Mouse (Mus musculus) left cerebral cortex, postnatal 25 days (tissue): ENCODE results near the gene Mxd1. TPM values are rescaled to one million over a fixed set of nuclear protein-coding genes. Genes with fewer than 3 reads are reported as not detected.

Experiments used
- DNase-seq, 2 experiments: peaks; one replicate each; pipeline ENCODE4 v3.0.0; 2022; ENCODE audit warnings: low spot score in 2 of 2, mixed read lengths in 1 of 2
- intact Hi-C: fragments of 180-260 bp; cut with DNase I; formaldehyde crosslinking; loops from one replicate; pipeline ENCODE4 v1.15.1; 2025
- total RNA-seq, 2 experiments: library from RNA; stranded (reverse); gene quantifications; 2 replicates each; pipeline ENCODE4 v1.2.3; 2021

Mxd1 gene
- total RNA-seq, 2 experiments from 2014 or later: 22.2 to 29.9 TPM

DNA sequence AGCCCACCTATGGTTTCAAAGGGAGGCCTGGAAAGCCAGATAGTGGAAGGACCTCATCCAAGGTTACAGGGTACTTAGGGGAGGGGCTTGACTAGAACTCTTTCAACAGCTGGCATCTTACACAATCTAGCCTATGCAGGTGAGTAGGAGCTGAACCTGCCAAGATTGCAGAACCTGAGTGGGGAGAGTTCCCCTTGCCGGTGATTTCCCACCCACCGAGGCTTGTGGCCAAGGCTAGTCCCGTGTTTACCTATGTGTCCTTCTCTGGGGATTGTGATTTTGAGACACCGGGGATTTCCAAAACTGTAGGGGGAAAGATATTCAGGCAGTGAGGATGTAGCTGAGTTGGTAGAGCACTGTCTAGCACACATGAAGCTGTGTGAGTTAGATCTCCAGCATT lies 53.7 kb downstream of the Mxd1 start:
- intact Hi-C loops: no loop called here
- no peak for DNase-seq

GRCm38 (mm10) chr6:86610714-86611113 lies 58.2 kb downstream of the Mxd1 start:
- peak in 1 of 2 experiments; percentile 45 for DNase-seq
- intact Hi-C loops: no loop called here

DNA sequence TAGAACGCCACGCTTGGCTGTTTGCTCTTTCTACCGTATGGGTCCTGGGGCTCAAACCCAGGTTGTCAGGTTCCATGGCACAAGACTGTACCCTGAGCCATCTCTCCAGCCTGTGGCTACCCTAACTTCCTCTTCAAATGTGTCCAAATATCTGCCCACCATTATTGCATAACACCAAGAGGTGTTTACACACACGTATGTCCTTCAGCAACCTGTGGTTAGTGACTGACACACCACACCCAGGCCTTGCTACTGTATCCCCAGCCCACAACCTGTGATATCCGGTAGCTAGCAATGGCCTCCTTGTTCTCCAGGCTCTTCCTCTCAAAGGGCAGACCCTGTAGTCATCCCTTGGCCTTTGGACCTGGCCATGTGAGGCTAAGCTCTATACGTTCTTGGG lies 59.7 kb downstream of the Mxd1 start:
- DNase-seq: no peak
- intact Hi-C loops: no loop called here

- intact Hi-C loops: no loop called here
- DNase-seq: no peak
Observed at GRCm38 (mm10) chr6:86607471-86607870, 61.5 kb downstream of the Mxd1 start.

GRCm38 (mm10) chr6:86606289-86606688 lies 62.7 kb downstream of the Mxd1 start:
- intact Hi-C loops: no loop called here

DNA sequence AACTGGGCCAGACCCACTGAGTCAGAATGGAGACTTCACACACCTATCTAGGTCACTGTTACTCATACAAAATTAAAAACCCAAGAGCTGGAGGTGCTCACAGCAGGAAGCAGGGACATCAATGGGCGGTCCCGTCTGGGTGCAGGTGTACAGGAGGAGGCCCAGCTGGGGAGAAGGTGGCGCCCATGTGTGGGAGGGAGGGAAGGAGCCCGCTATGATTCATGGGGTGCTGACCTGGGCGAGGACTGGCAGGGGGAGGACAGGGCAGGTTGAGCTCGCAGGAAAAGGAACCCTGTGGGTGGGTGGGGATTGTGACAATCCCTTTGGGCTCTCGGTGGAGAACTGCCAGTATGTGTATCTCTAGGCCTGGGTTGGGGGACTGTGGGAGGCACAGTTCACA lies 63.7 kb downstream of the Mxd1 start:
- intact Hi-C loops: no loop called here
- DNase-seq: no peak

More at GRCm38 (mm10) chr6:86606289-86606688, 62.7 kb downstream of the Mxd1 start:
- DNase-seq: no peak

DNA sequence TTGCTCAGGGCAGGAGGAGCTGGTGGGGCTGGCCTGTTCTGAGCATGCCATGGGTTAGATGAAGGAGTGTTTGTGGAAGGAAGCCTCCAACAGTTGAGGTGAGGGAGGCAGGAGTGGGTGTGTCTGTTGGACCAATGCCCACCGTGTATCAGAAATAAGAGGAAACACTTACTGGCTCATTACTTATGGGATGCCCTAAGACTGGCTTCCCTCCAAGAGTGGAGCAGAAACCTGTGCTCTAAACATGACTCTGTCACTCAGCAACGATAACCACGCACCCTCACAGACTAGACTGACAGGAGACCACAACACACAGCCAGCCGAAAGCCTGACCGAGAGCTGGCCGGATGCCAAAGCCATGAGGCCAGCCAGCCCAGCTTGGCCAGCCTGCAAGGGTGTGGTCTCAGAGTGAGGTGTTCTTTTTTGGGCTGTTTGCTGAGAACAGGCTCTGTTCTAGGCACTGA lies 69.0 kb downstream of the Mxd1 start:
- intact Hi-C loops: loop anchor here (5.0 kb wide), 1 partner anchor 37 kb away; no protein-coding TSS in a partner anchor
- DNase-seq: no peak

GRCm38 (mm10) chr6:86599197-86599596 lies 69.8 kb downstream of the Mxd1 start:
- intact Hi-C loops: loop anchor here (5.0 kb wide), 1 partner anchor 38 kb away; no protein-coding TSS in a partner anchor
- DNase-seq: peak; percentile 77 to 81

DNA sequence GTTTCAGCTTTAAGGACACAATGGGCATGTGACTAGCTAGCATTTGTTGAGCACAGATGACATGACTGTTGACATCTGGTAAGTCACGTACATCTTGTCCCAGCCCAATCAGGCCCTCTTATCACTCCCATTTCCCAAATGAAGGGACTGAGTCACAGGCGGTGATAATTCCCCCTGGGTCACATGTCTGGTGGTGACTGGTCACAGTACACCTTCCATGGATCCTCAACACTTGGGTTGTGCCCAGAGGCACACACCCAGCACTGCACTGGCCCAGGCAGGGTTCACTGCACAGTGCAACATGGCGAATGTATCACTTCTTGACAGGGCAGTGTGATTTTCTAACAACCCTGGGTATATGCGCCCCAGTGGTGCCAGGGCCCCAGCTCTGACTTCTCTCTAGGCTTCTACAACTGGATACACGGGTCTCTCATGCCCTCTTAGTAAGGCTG lies 70.2 kb downstream of the Mxd1 start:
- intact Hi-C loops: loop anchor here (5.0 kb wide), 1 partner anchor 39 kb away; no protein-coding TSS in a partner anchor
- DNase-seq: no peak

Other genes with a start within 250 kb of the Mxd1 start
- gene Gm44790, start 242.5 kb downstream of the Mxd1 start, total RNA-seq: not detected
- 10 to 100 TPM; 19.2 to 19.5 TPM for gene C87436, start 230.8 kb downstream of the Mxd1 start, total RNA-seq
- gene Pcbp1, start 142.8 kb downstream of the Mxd1 start, total RNA-seq: 100 to 1,000 TPM; 183 to 189 TPM
- 1 to 10 TPM; 1.1 to 2.3 TPM for gene Asprv1, start 41.0 kb downstream of the Mxd1 start, total RNA-seq
- gene Snrnp27, start 15.4 kb upstream of the Mxd1 start, total RNA-seq: 10 to 100 TPM; 57.6 to 58.1 TPM
- gene Gmcl1, start 64.2 kb upstream of the Mxd1 start, total RNA-seq: 10 to 100 TPM; 30.7 to 33.9 TPM
- gene Anxa4, start 124.4 kb upstream of the Mxd1 start, total RNA-seq: 1 to 10 TPM; 4.2 to 5.9 TPM
- gene Aak1, start 180.4 kb upstream of the Mxd1 start, total RNA-seq: 100 to 1,000 TPM; 395 to 402 TPM